Mouse (Mus musculus): ENCODE results near the gene Npepps. TPM values are rescaled to one million over a fixed set of nuclear protein-coding genes. Genes with fewer than 3 reads are reported as not detected.

Gene Npepps
- polyA plus RNA-seq, 1 experiment: 37.8 TPM

DNA sequence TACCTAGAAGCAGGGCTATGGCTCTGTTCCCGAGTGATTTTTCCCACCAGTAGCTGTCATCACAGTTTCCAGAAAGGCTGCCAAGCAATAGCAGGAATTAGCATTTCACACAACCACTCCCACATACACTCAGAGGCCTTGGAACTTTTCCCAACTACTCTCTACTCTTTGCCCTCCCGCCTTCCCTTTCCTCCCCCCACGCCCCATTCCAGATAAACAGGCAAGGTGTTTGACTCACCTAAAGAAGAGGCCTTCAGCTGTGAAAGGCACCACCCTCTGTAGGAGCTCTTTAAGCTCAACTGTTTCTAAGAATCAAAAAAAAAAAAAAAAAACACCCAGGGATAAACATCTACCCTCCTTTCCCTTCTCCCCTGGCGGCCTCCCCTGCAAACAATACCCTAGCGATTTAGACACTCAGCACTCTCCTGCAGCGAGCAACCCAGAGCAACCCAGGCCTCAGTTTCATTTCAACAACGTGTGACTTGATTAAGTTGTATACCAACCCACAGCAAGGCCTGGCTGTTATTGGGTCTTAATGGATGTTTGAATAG, 21.9 kb upstream of the Npepps start:
- TF ChIP-seq MAX (IDR thresholded peaks at IDR 0.05): no peak
- H3K79me2 ChIP-seq (ENCODE audit: control insufficient read depth, insufficient read depth): no peaks in the 10 kb centered on the region
- no peaks in the 10 kb centered on the region for H3K79me3 ChIP-seq (ENCODE audit: low read depth)

DNA sequence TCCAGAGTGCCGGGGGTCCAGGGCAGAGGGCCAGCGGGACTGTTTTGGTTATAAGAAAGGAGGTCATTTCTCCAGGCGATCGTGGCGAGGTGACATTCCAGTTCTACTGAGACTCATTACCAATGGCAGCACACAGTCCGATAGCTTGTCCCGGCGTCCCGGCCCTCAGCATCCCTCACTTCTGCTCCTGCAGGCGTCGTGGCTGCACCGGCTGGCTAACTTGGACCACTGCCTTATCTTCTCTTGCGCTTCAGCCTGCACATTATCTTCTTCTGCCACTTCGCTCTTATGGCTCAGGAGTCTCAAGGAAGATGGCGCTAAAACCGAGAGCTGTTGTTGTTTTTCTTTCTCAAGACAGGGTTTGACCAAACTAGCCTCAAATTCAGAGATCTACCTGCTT, 21.0 kb upstream of the Npepps start:
- Histone ChIP-seq H3K27me3 (ENCODE audit: control insufficient read depth, insufficient read depth, insufficient read length) (no peaks in the 10 kb centered on the region), H3K4me3 (ENCODE audit: insufficient read depth, poor library complexity, severe bottlenecking) (no peak overlapping the region), H3K36me3 (ENCODE audit: control insufficient read depth, insufficient read depth) (no peaks in the 10 kb centered on the region), H3ac (ENCODE audit: control insufficient read depth, insufficient read length, low read depth) (no peak overlapping the region), H3K79me3 (ENCODE audit: low read depth) (no peaks in the 10 kb centered on the region), H3K79me2 (ENCODE audit: control insufficient read depth, insufficient read depth) (no peaks in the 10 kb centered on the region)
- TF ChIP-seq MYOG (IDR thresholded peaks at IDR 0.05; ENCODE audit: control insufficient read depth, extremely low read depth, insufficient read length): no peak
- TF ChIP-seq FOSL1 (IDR thresholded peaks at IDR 0.05; ENCODE audit: insufficient read depth, low read length, poor library complexity, severe bottlenecking): no peak

More for the DNA sequence above, 21.9 kb upstream of the Npepps start:
- Histone ChIP-seq H3K27me3 (ENCODE audit: control insufficient read depth, insufficient read depth, insufficient read length) (no peaks in the 10 kb centered on the region), H3ac (ENCODE audit: control insufficient read depth, insufficient read length, low read depth) (no peak overlapping the region), H3K36me3 (ENCODE audit: control insufficient read depth, insufficient read depth) (no peaks in the 10 kb centered on the region), H3K4me3 (ENCODE audit: insufficient read depth, poor library complexity, severe bottlenecking) (no peak overlapping the region)

DNA sequence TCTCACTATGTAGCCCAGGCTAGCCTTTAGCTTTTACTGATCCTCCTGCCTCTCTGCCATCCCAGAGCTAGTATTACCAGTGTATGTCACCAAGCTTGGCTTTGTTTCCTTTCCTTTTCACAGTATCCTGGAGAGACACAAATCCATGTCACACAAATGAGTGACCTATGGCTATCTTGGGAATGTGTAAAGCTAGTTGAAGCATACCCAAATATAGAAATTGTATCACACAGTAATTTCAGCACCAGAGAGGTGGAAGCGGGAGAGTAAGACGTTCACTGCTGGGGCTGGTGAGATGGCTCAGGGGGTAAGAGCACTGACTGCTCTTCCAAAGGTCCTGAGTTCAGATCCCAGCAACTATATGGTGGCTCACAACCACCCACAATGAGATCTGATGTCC, 19.5 kb upstream of the Npepps start:
- no peak for TF ChIP-seq MAX (IDR thresholded peaks at IDR 0.05)
- TF ChIP-seq USF1 (IDR thresholded peaks at IDR 0.05; ENCODE audit: low read depth): no peak
- TF ChIP-seq FOSL1 (IDR thresholded peaks at IDR 0.05; ENCODE audit: insufficient read depth, low read length, poor library complexity, severe bottlenecking): no peak
- TF ChIP-seq CEBPB (IDR thresholded peaks at IDR 0.05; ENCODE audit: low read depth): no peak
- TF ChIP-seq MYOG (IDR thresholded peaks at IDR 0.05; ENCODE audit: control insufficient read depth, extremely low read depth, insufficient read length): no peak
- TF ChIP-seq CTCF (IDR thresholded peaks at IDR 0.05; ENCODE audit: control insufficient read depth, insufficient read depth, insufficient read length): no peak
- TF ChIP-seq MYOD1 (IDR thresholded peaks at IDR 0.05; ENCODE audit: control insufficient read depth, insufficient read length, low read depth): no peak
- H3K36me3 ChIP-seq (ENCODE audit: control insufficient read depth, insufficient read depth): no peaks in the 10 kb centered on the region
- no peaks in the 10 kb centered on the region for H3K27me3 ChIP-seq (ENCODE audit: control insufficient read depth, insufficient read depth, insufficient read length)
- no peak overlapping the region for H3ac ChIP-seq (ENCODE audit: control insufficient read depth, insufficient read length, low read depth)
- H3K79me3 ChIP-seq (ENCODE audit: low read depth): no peaks in the 10 kb centered on the region
- H3K4me3 ChIP-seq (ENCODE audit: insufficient read depth, poor library complexity, severe bottlenecking): no peak overlapping the region
- H3K79me2 ChIP-seq (ENCODE audit: control insufficient read depth, insufficient read depth): no peaks in the 10 kb centered on the region

DNA sequence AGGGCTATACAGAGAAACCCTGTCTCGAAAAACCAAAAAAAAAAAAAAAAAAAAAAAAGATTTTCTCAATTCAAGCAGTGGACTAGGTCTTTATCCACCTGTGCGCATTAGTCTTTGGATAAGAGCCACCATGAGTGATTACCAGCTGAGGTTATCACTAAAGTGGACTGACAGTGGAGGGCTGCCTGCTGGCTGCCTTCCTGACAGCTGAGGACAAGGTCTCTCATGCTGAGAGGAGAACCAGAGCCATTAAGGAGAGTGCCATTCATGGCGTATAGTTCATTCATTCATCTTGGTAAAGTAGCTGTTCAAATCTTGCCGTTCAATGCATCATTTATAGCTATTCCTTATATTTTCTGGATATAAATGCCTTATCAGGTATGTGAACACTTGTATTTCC, 16.1 kb upstream of the Npepps start:
- H3K79me3 ChIP-seq (ENCODE audit: low read depth): no peaks in the 10 kb centered on the region
- no peak for TF ChIP-seq CEBPB (IDR thresholded peaks at IDR 0.05; ENCODE audit: low read depth)
- no peak for TF ChIP-seq FOSL1 (IDR thresholded peaks at IDR 0.05; ENCODE audit: insufficient read depth, low read length, poor library complexity, severe bottlenecking)
- no peak for TF ChIP-seq MYOG (IDR thresholded peaks at IDR 0.05; ENCODE audit: control insufficient read depth, extremely low read depth, insufficient read length)
- TF ChIP-seq MAX (IDR thresholded peaks at IDR 0.05): no peak
- no peak for TF ChIP-seq CTCF (IDR thresholded peaks at IDR 0.05; ENCODE audit: control insufficient read depth, insufficient read depth, insufficient read length)
- no peak for TF ChIP-seq USF1 (IDR thresholded peaks at IDR 0.05; ENCODE audit: low read depth)
- no peak for TF ChIP-seq MYOD1 (IDR thresholded peaks at IDR 0.05; ENCODE audit: control insufficient read depth, insufficient read length, low read depth)
- H3K4me3 ChIP-seq (ENCODE audit: insufficient read depth, poor library complexity, severe bottlenecking): no peak overlapping the region
- H3K79me2 ChIP-seq (ENCODE audit: control insufficient read depth, insufficient read depth): no peaks in the 10 kb centered on the region
- H3K27me3 ChIP-seq (ENCODE audit: control insufficient read depth, insufficient read depth, insufficient read length): no peaks in the 10 kb centered on the region
- H3K36me3 ChIP-seq (ENCODE audit: control insufficient read depth, insufficient read depth): no peaks in the 10 kb centered on the region
- no peak overlapping the region for H3ac ChIP-seq (ENCODE audit: control insufficient read depth, insufficient read length, low read depth)

DNA sequence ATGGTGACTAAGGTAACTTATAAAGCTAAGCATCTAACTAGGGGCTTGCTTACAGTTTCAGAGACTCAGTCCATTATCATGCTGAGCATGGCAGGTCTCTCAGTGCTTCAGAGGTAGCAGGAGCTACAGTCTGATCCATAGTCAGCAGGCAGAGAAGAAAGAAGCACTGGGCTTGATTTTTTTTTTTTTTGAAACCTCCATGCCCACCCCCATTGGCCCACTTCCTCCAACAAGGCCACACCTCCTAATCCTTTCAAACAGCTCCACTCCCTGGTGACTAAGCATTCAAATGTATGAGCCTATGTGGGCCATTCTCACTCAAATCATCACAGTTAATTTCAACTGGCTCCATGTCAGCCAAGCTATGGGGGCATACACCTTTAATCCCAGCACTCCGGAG, 12.3 kb upstream of the Npepps start:
- TF ChIP-seq USF1 (IDR thresholded peaks at IDR 0.05; ENCODE audit: low read depth) (no peak), CEBPB (IDR thresholded peaks at IDR 0.05; ENCODE audit: low read depth) (no peak), MYOG (IDR thresholded peaks at IDR 0.05; ENCODE audit: control insufficient read depth, extremely low read depth, insufficient read length) (no peak), FOSL1 (IDR thresholded peaks at IDR 0.05; ENCODE audit: insufficient read depth, low read length, poor library complexity, severe bottlenecking) (no peak)
- Histone ChIP-seq H3K79me3 (ENCODE audit: low read depth) (no peaks in the 10 kb centered on the region), H3K79me2 (ENCODE audit: control insufficient read depth, insufficient read depth) (no peaks in the 10 kb centered on the region), H3ac (ENCODE audit: control insufficient read depth, insufficient read length, low read depth) (no peak overlapping the region), H3K27me3 (ENCODE audit: control insufficient read depth, insufficient read depth, insufficient read length) (no peaks in the 10 kb centered on the region), H3K4me3 (ENCODE audit: insufficient read depth, poor library complexity, severe bottlenecking) (no peak overlapping the region), H3K36me3 (ENCODE audit: control insufficient read depth, insufficient read depth) (no peaks in the 10 kb centered on the region)

DNA sequence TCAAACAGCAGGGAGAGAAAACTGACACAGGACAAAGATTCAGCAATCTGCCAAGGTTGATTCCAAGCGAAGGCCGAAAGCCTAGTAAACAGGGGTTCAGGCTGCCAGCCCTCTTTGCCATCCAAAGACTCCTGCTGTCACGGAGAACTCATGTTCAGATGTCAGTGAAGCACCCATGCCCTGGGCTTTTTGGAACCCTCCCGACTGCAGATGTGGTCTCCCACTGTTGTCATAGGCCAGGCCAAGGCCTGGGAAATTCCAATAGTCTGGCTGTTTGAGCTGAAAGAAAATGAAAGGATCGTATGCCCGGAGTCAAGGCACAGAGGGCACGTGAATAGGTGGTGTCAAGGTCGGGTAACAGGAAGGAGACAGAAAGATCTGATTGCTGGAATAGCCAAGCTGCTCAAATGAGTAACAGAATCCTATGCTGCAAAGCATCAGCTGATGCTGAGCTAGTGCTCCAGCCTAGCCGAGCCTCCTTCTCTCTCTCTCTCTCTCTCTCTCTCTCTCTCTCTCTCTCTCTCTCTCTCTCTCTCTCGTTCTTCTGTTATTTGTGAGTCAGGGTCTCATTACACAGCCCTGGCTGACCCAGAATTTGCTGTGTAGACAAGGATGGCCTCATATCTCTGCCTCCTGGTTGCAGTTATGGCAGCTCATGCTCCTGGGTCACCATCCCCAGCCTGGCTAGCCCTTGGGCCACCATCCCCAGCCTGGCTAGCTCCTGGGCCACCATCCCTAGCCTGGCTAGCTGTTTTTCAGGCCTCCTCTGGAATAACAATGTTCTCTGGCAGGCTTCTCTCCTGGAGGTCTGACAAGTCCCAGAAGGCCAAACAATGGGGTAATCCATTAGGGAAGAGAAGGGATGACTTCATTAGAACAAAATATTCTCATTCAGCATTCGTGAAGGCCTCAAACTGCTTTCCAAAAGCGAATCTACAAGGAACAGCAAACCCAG, 9.1 kb upstream of the Npepps start:
- no peak for TF ChIP-seq MAX (IDR thresholded peaks at IDR 0.05)
- no peak for TF ChIP-seq USF1 (IDR thresholded peaks at IDR 0.05; ENCODE audit: low read depth)
- TF ChIP-seq CEBPB (IDR thresholded peaks at IDR 0.05; ENCODE audit: low read depth): no peak
- no peak for TF ChIP-seq CTCF (IDR thresholded peaks at IDR 0.05; ENCODE audit: control insufficient read depth, insufficient read depth, insufficient read length)
- TF ChIP-seq FOSL1 (IDR thresholded peaks at IDR 0.05; ENCODE audit: insufficient read depth, low read length, poor library complexity, severe bottlenecking): no peak
- TF ChIP-seq MYOD1 (IDR thresholded peaks at IDR 0.05; ENCODE audit: control insufficient read depth, insufficient read length, low read depth): no peak
- no peak for TF ChIP-seq MYOG (IDR thresholded peaks at IDR 0.05; ENCODE audit: control insufficient read depth, extremely low read depth, insufficient read length)
- H3ac ChIP-seq (ENCODE audit: control insufficient read depth, insufficient read length, low read depth): no peak overlapping the region
- no peaks in the 10 kb centered on the region for H3K79me2 ChIP-seq (ENCODE audit: control insufficient read depth, insufficient read depth)
- H3K27me3 ChIP-seq (ENCODE audit: control insufficient read depth, insufficient read depth, insufficient read length): no peaks in the 10 kb centered on the region
- H3K4me3 ChIP-seq (ENCODE audit: insufficient read depth, poor library complexity, severe bottlenecking): no peak overlapping the region
- H3K36me3 ChIP-seq (ENCODE audit: control insufficient read depth, insufficient read depth): no peaks in the 10 kb centered on the region
- H3K79me3 ChIP-seq (ENCODE audit: low read depth): no peaks in the 10 kb centered on the region
